Mouse (Mus musculus) heart, adult 2 months (tissue): Measurements from ENCODE around the gene Lrch3.

Experiments
- CTCF ChIP-seq: fragments of 200-600 bp; IDR thresholded peaks from 2 replicates; pipeline ENCODE4 v1.8.1; 2022; ENCODE audit warnings: antibody characterized with exemption, mild to moderate bottlenecking, moderate library complexity
- EP300 ChIP-seq: fragments of 200-500 bp; IDR thresholded peaks from 2 replicates; pipeline ENCODE4 v1.6.1; 2011; ENCODE audit warnings: low read depth, low read length, control low read depth; ENCODE audit not compliant: insufficient read depth
- POLR2A ChIP-seq: fragments of 200-500 bp; IDR thresholded peaks from 2 replicates; pipeline ENCODE4 v1.6.1; 2011; ENCODE audit warnings: mild to moderate bottlenecking, low read depth, low read length, control low read depth; ENCODE audit not compliant: insufficient read depth

DNA sequence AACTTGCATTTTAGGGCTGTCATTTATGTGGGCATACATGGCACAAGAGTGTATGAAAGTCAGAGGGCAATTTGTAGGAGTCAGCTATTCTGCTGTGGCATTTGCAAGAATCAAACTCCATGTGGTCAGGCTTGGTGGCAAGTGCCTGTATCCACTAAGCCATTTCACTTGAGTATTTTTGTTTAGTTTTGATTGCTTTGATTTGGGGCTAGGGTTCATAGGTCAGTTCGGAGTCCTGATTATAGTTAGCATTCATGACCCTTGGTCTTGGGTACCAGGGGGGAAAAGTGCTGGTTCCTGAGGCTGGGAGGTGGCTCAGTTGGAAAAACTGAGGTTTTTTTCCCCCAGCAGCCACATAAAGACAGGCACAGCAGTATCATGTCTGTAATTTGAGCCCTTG lies 145.6 kb downstream of the Lrch3 start:
- no peak for TF ChIP-seq CTCF
- no peak for TF ChIP-seq EP300
- TF ChIP-seq POLR2A = no peak
